Mouse (Mus musculus) liver, embryonic 11.5 days (tissue): ENCODE results near the gene Rps23. TPM values are rescaled to one million over a fixed set of nuclear protein-coding genes. Genes with fewer than 3 reads are reported as not detected.
A peak's percentile ranks its signal among the peaks of the same experiment; 100 is the strongest.
"Not testable (repeated sequence)": the region's sequence is repeated elsewhere in the genome, so short reads cannot be mapped to it uniquely, and the experiment has no call there.

Experiments used
- ATAC-seq: fragments of 200-750 bp; cut with Nextera tagmentation; replicated peaks from 2 replicates; pipeline ENCODE4 v1.8.0; 2017; ENCODE audit warnings: moderate number of reproducible peaks, mild to moderate bottlenecking, moderate TSS enrichment, moderate library complexity; ENCODE audit not compliant: low FRiP score
- DNase-seq: peaks from one replicate; pipeline ENCODE4 v3.0.0-alpha.2; 2017; ENCODE audit warnings: low spot score
- H3K27ac ChIP-seq: fragments of 300-500 bp; sonication (generic); 2 replicates; pipeline ENCODE4 v1.5.1; 2014; ENCODE audit warnings: mild to moderate bottlenecking, low read depth, low read length, control low read depth
- H3K27me3 ChIP-seq: fragments of 300-500 bp; sonication (generic); replicated peaks from 2 replicates; pipeline ENCODE4 v1.6.1; 2014; ENCODE audit warnings: low read length, mixed read lengths; ENCODE audit not compliant: control insufficient read depth, insufficient read depth
- H3K36me3 ChIP-seq: fragments of 300-500 bp; sonication (generic); 2 replicates; pipeline ENCODE4 v1.6.1; 2014; ENCODE audit warnings: mild to moderate bottlenecking, low read length, moderate library complexity, mixed read lengths; ENCODE audit not compliant: control insufficient read depth, insufficient read depth
- H3K4me1 ChIP-seq: fragments of 300-500 bp; sonication (generic); replicated peaks from 2 replicates; pipeline ENCODE4 v1.6.1; 2014; ENCODE audit warnings: low read length, mixed read lengths; ENCODE audit not compliant: control insufficient read depth, insufficient read depth
- H3K4me2 ChIP-seq: fragments of 300-500 bp; sonication (generic); 2 replicates; pipeline ENCODE4 v1.6.1; 2014; ENCODE audit warnings: mild to moderate bottlenecking, control low read depth, moderate library complexity
- H3K4me3 ChIP-seq: fragments of 300-500 bp; sonication (generic); 2 replicates; pipeline ENCODE4 v1.5.1; 2014; ENCODE audit warnings: low read depth, low read length, control low read depth
- H3K9ac ChIP-seq: fragments of 300-500 bp; sonication (generic); 2 replicates; pipeline ENCODE4 v1.6.1; 2014; ENCODE audit warnings: low read depth, low read length, control low read depth
- H3K9me3 ChIP-seq: fragments of 300-500 bp; sonication (generic); 2 replicates; pipeline ENCODE4 v1.6.1; 2016; ENCODE audit warnings: low read length, inconsistent platforms, mixed read lengths; ENCODE audit not compliant: control insufficient read depth
- WGBS: fragments of 180-500 bp; shearing (Covaris S2); extraction: QIAGEN DNeasy Blood & Tissue Kit; methylation state at CpG from one replicate; pipeline ENCODE4 v1.1.7; 2014; 5-methylcytosine and 5-hydroxymethylcytosine counted together
- polyA plus RNA-seq: library from polyadenylated mRNA; unstranded; fragments of >200 nt; fragmentation: Nextera tagmentation; extraction: Ambion mirVana; gene quantifications from 2 replicates; pipeline ENCODE4 v1.2.1, GENCODE M21; 2014

Rps23 gene
- polyA plus RNA-seq, 1 experiment from 2014 or later: 365 TPM

DNA sequence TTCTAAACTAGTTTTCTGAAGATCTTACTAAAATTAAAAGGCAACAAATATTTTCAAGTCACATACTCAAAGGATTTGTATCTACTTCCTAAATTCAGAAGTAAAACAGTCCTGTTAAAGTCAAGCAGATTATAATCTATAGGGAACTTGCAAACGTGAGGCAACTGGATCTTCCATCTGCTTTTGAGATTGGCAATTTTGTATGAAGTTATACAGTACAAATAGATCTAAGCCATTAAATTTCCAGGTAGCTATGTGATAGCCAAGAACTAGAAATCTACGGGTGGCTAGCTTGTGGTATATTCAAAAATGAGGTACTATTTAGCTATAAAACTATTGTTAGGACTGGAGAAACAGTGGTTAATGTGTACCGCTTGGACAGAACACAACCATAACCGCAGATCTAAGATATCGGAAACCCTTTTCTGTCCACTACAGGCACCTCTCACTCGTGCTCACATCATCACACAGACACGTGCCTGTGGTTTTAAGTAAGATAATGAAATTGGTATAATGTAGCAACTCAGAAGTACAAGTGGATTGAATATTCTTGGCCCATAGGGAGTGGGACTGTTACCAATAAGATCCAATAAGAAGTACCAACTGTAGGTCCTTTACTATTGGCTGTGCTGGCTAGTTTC, 3.5 kb downstream of the Rps23 start:
- DNase-seq: no peak
- WGBS: 53% methylated on average over 7 of the region's 7 CpGs
- ATAC-seq: no peak
- Histone ChIP-seq H3K4me2 (no peak overlapping the region), H3K9ac (no peak overlapping the region), H3K27me3 (no peaks in the 10 kb centered on the region), H3K4me3 (no peak overlapping the region), H3K4me1 (peaks cover 4% of the 10 kb centered on the region), H3K9me3 (no peaks in the 10 kb centered on the region), H3K27ac (0 out of 2 replicates have a peak overlapping the region, but pooled peaks have one; percentile 38), H3K36me3 (peaks cover 21% of the 10 kb centered on the region)

DNA sequence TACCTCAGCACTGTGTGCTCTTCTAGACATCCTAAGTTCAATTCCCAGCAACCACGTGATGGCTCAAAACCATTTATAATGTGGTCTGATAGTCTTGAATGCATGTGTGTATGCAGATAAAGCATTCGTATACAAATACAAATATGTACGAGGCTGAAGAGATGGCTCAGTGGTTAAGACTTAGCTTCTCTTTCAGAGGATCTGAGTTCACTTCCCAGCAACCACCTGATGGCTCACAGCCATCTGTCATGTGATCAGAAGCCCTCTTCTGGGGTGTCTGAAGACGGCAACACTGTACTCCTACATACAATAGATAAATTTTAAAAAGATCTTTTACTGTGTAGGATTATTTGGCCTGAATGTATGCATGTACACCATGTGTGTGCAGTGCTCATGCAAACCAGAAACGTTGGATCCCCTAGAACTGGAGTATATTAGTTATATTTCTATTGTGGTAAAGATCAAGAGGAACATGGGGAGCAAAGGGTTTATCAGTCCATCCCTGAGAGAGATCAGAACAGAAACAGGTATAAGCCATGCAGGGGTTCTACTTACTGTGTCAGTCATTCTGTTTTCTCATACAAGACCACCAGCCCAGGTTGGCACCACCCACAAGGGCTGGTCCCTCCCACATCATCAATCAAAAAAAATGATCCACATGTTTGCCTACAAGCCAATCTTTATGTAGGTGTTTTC, 4.3 kb downstream of the Rps23 start:
- peaks cover 4% of the 10 kb centered on the region for H3K4me1 ChIP-seq
- H3K4me2 ChIP-seq: no peak overlapping the region
- ATAC-seq: no peak
- no peaks in the 10 kb centered on the region for H3K27me3 ChIP-seq
- peaks cover 21% of the 10 kb centered on the region for H3K36me3 ChIP-seq
- no peak for DNase-seq
- WGBS: 58% methylated on average over 5 of the region's 5 CpGs
- no peak overlapping the region for H3K9ac ChIP-seq
- H3K4me3 ChIP-seq: no peak overlapping the region
- H3K9me3 ChIP-seq: no peaks in the 10 kb centered on the region
- H3K27ac ChIP-seq: peak overlapping the region; percentile 38; the same call in 1 of the 2 replicates

DNA sequence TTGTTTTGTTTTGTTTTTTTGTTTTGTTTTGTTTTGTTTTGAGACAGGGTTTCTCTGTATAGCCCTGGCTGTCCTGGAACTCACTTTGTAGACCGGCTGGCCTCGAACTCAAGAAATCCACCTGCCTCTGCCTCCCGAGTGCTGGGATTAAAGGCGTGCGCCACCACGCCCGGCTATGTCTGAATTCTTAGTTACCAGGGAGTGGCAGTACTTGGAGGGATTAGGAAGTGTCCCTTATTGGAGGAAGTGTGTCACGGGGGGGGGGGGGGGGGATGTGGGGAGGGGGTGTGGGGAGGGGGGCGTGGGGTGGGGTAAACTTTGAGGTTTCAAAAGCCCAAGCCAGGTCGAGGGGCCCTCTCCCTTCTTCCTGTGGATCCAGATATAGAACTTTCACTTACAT, 5.5 kb downstream of the Rps23 start:
- H3K9me3 ChIP-seq, H3K9ac ChIP-seq, H3K4me2 ChIP-seq, H3K4me3 ChIP-seq, H3K27ac ChIP-seq, ATAC-seq, H3K4me1 ChIP-seq, DNase-seq, H3K27me3 ChIP-seq: not testable (repeated sequence)
- peaks cover 21% of the 10 kb centered on the region for H3K36me3 ChIP-seq
- WGBS: 82% methylated on average over 9 of the region's 10 CpGs

DNA sequence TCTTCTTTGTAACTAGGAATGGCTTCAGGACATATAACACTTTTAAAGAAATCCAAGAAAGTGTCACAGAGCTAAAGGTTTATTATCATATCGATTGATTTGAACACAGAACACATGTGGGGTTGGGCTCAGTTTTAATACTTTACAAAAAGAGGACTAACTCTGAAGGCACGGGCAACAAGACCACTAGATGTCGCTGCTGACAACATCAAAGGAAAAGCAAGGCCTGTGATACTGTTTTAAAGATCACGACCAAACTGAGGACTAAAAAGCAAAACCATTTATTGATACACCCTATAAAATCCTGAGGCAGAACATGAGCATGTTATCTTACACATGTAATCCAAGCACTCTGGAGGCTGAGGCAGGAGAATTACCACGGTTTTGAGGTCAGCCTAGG, 7.1 kb downstream of the Rps23 start:
- Histone ChIP-seq H3K4me3 (no peak overlapping the region), H3K4me1 (peaks cover 3% of the 10 kb centered on the region), H3K27me3 (no peaks in the 10 kb centered on the region), H3K27ac (no peak overlapping the region), H3K9ac (no peak overlapping the region), H3K9me3 (no peaks in the 10 kb centered on the region), H3K36me3 (peaks cover 19% of the 10 kb centered on the region), H3K4me2 (no peak overlapping the region)
- WGBS: 25% methylated on average over 5 of the region's 5 CpGs
- ATAC-seq (no peak), DNase-seq (peak; percentile 41)

DNA sequence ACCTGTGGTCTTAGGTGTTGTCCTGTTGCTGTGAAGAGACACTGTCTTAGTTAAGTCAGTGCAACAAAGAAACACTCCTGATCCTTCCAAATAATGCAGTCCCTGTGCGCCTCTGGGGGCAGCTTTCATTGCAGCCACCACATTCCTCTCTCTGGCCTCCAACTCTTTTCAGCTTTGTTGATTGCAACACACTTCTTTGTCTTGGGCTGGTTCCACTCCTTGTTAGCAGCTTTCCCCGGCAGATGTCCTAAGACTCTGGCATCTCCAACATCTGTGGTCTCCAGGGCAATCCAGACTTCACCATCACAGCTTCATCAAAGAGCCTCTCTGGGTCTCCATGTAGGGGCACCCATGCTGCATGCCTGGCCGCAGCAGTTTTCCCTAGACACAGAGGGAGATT, 10.5 kb downstream of the Rps23 start:
- no peaks in the 10 kb centered on the region for H3K4me1 ChIP-seq
- 70% methylated on average over 3 of the region's 3 CpGs for WGBS
- no peak for ATAC-seq

DNA sequence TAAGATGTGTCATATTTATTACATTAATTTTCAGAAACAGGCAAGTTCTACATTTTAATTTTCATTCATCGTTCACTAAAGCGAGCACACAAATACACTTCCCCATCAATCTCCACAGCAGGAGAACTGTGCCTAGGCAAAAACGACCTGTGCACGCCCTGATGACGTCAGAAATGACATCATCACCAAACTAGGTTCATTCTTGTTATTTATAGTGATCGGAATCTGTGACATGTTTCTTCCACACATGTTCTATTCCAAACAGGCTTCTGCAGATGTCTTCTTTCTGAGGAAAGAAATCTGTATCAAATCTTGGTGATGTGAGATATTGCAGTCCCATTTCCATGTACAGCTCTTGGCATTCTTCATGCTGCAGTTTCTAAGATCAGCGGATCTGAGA, 13.1 kb downstream of the Rps23 start:
- H3K4me2 ChIP-seq: no peak overlapping the region
- no peak overlapping the region for H3K4me3 ChIP-seq
- H3K36me3 ChIP-seq: no peaks in the 10 kb centered on the region
- WGBS: 82% methylated on average over 7 of the region's 7 CpGs
- H3K9me3 ChIP-seq: no peaks in the 10 kb centered on the region
- H3K27me3 ChIP-seq: no peaks in the 10 kb centered on the region
- no peak for ATAC-seq
- no peak for DNase-seq
- no peak overlapping the region for H3K27ac ChIP-seq
- peaks cover 3% of the 10 kb centered on the region for H3K4me1 ChIP-seq
- no peak overlapping the region for H3K9ac ChIP-seq

More for the DNA sequence above, 10.5 kb downstream of the Rps23 start:
- no peak overlapping the region for H3K27ac ChIP-seq
- no peak overlapping the region for H3K4me2 ChIP-seq
- H3K4me3 ChIP-seq: no peak overlapping the region
- DNase-seq: no peak
- no peaks in the 10 kb centered on the region for H3K9me3 ChIP-seq
- H3K27me3 ChIP-seq: no peaks in the 10 kb centered on the region
- no peak overlapping the region for H3K9ac ChIP-seq
- H3K36me3 ChIP-seq: peaks cover 4% of the 10 kb centered on the region; the same call in 1 of the 2 replicates

DNA sequence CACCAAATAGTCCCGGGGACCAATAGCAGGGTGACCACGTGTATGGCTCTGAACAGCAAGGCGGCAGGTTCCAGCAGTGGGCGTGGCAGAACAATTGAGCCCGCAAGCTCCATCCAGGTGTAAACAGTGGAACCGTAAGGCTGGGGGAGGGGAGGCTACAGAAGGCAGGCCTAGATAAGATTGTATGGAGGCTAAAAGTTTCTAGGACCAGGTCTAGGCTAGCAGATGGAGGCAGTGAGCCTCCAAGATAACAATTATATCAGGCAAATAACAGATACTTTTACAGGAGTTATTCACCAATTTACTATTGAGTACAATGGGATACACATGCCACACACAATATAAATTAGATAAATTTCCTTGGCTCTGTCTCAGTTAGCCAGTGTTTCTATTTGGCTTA, 16.4 kb downstream of the Rps23 start:
- H3K27ac ChIP-seq: peak overlapping the region; percentile 63
- H3K27me3 ChIP-seq: no peaks in the 10 kb centered on the region
- H3K36me3 ChIP-seq: no peaks in the 10 kb centered on the region
- ATAC-seq (peak; percentile 99), DNase-seq (peak; percentile 64)
- H3K4me2 ChIP-seq: peak overlapping the region; percentile 44
- no peak overlapping the region for H3K4me3 ChIP-seq
- H3K4me1 ChIP-seq: peaks cover 3% of the 10 kb centered on the region
- 32% methylated on average over 6 of the region's 6 CpGs for WGBS
- H3K9me3 ChIP-seq: no peaks in the 10 kb centered on the region
- H3K9ac ChIP-seq: no peak overlapping the region

DNA sequence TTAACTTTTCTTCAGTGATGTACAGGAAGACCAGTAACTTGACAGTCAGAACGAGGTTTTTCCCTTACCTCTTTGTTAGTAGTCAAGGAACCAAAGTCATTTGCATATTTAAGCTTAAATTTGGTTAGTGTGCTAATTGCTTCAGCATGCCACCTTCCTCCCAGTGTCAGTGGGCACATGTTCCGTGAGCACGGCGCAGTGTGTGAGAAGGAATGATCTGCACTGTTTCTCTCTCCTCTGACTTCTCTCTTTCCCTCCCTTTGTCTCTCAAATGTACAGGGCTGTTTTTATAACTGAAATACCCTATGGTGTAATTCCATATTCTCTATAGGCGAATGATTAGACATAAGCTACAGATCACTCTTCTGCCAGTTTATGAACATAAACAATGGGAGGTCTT, 16.8 kb downstream of the Rps23 start:
- H3K27ac ChIP-seq: peak overlapping the region; percentile 63
- peak; percentile 44 for ATAC-seq
- no peak overlapping the region for H3K4me3 ChIP-seq
- 70% methylated on average over 5 of the region's 5 CpGs for WGBS
- no peaks in the 10 kb centered on the region for H3K27me3 ChIP-seq
- no peaks in the 10 kb centered on the region for H3K9me3 ChIP-seq
- H3K36me3 ChIP-seq: no peaks in the 10 kb centered on the region
- DNase-seq: no peak
- peak overlapping the region; percentile 44 for H3K4me2 ChIP-seq
- no peak overlapping the region for H3K9ac ChIP-seq
- H3K4me1 ChIP-seq: peaks cover 3% of the 10 kb centered on the region

DNA sequence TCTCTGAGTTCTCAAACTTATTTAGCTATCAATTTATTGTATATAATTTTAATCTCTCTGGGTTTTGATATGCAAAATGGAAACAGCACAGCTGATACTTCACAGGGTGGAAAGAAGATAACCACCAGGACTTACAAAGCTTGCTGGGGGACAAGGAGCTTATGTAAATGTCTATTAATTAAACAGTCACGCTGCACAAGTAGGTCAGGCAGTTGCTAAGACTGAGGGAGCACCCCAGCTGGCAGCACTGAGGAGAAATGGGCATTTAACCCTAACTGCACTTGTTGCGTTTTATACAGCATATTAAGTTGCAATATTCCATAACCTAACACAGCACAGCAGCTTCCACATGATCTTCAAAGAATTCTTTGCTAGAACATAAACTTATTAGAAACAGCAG, 36.1 kb downstream of the Rps23 start:
- ATAC-seq: no peak
- no peaks in the 10 kb centered on the region for H3K27me3 ChIP-seq
- H3K36me3 ChIP-seq: no peaks in the 10 kb centered on the region
- H3K4me2 ChIP-seq: no peak overlapping the region
- no peak overlapping the region for H3K27ac ChIP-seq
- H3K4me1 ChIP-seq: no peaks in the 10 kb centered on the region
- H3K4me3 ChIP-seq: no peak overlapping the region
- no peak overlapping the region for H3K9ac ChIP-seq
- WGBS: 69% methylated on average over 2 of the region's 2 CpGs
- H3K9me3 ChIP-seq: no peaks in the 10 kb centered on the region
- no peak for DNase-seq
